Mouse (Mus musculus) hindbrain, embryonic 10.5 days (tissue): ENCODE measurements around the gene 1810010H24Rik. TPM values are rescaled to one million over a fixed set of nuclear protein-coding genes. Genes with fewer than 3 reads are reported as not detected.
"Not testable (repeated sequence)": the region's sequence is repeated elsewhere in the genome, so short reads cannot be mapped to it uniquely, and the experiment has no call there.

Experiments
- DNase-seq: peaks from one replicate; pipeline ENCODE4 v3.0.0-alpha.2; 2017; ENCODE audit warnings: low spot score
- H3K27ac ChIP-seq: fragments of 300-500 bp; sonication (generic); 2 replicates; pipeline ENCODE4 v1.5.1; 2016; ENCODE audit warnings: mild to moderate bottlenecking, moderate library complexity
- H3K27me3 ChIP-seq: fragments of 300-500 bp; sonication (generic); 2 replicates; pipeline ENCODE4 v1.6.1; 2016; ENCODE audit warnings: mild to moderate bottlenecking; ENCODE audit not compliant: poor library complexity, insufficient read depth, severe bottlenecking
- H3K36me3 ChIP-seq: fragments of 300-500 bp; sonication (generic); 2 replicates; pipeline ENCODE4 v1.6.1; 2016; ENCODE audit warnings: mild to moderate bottlenecking, moderate library complexity
- H3K4me1 ChIP-seq: fragments of 300-500 bp; sonication (generic); replicated peaks from 2 replicates; pipeline ENCODE4 v1.6.1; 2016; ENCODE audit warnings: mild to moderate bottlenecking
- H3K4me3 ChIP-seq: fragments of 300-500 bp; sonication (generic); 2 replicates; pipeline ENCODE4 v1.5.1; 2016; ENCODE audit warnings: mild to moderate bottlenecking, moderate library complexity
- H3K9me3 ChIP-seq: fragments of 300-500 bp; sonication (generic); 2 replicates; pipeline ENCODE4 v1.6.1; 2016; ENCODE audit warnings: mild to moderate bottlenecking, moderate library complexity
- WGBS: fragments of 180-500 bp; shearing (Covaris S2); methylation state at CpG from one replicate; pipeline ENCODE4 v1.1.7; 2016; 5-methylcytosine and 5-hydroxymethylcytosine counted together
- polyA plus RNA-seq: library from polyadenylated mRNA; unstranded; fragments of >200 nt; fragmentation: Nextera tagmentation; extraction: Ambion mirVana; gene quantifications from 2 replicates; pipeline ENCODE4 v1.2.1, GENCODE M21; 2016

1810010H24Rik gene
- polyA plus RNA-seq, 1 experiment from 2014 or later, result 2.8 TPM

DNA sequence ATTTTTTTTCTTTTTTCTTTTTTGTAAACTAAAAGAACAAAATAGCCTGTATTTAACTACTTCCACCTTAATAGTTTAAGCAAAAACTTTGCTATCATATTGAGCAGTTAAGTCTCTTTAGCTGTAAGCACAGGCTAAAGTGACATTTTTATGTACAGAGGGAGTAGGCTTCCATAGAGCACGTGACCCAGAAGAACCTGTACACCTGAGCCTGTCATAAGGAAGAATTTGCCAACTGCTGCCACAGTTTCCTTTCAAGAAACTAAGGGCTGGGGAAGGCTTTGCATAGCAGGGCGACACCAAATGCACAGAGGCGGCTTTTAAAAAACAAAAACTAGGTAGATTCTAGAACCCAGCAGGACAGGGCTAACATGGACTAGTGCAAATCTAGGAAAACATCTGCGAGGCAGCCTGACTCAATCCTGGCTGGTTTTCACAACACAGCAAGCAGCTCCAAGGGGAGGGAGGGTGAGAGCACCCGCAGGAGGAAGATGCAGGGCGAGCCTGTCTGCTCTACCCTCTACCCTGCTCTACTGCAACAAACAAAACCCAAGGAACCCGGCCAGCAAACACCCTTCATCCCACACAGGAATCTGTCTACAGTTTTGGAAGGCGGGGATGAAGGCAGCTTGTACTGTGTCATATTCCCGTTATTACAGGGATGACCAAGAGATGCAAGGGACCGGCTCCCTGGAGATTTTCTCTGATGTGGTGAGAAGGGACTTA, 8.8 kb downstream of the 1810010H24Rik start:
- H3K9me3 ChIP-seq, result no peaks in the 10 kb centered on the region
- H3K36me3 ChIP-seq, result peaks cover 45% of the 10 kb centered on the region
- WGBS, result 90% methylated on average over 10 of the region's 10 CpGs
- H3K27me3 ChIP-seq, result peaks cover 13% of the 10 kb centered on the region
- H3K4me3 ChIP-seq, result no peak overlapping the region
- DNase-seq, result no peak
- H3K27ac ChIP-seq, result no peak overlapping the region
- H3K4me1 ChIP-seq, result peaks cover 19% of the 10 kb centered on the region

DNA sequence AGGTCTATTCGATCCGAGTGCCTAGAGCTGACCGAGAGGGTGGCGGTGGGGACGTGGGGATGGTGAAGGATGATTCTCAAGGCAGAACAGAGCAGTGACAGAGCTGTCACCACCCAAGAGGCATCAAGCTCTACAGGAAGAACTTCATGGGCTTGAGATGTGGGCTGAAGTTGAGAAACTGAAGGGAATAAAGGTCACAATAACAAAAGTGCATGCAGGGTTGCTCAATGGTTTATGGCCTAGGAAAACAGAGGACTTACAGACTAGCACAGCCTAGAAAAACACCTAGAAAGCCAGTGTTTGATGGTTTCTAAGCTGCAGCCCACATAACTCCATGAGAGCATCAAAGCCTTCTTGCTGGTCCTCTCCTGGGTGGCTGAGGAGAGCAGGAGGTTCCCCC, 13.9 kb downstream of the 1810010H24Rik start:
- no peak for DNase-seq
- 96% methylated on average over 5 of the region's 5 CpGs for WGBS
- Histone ChIP-seq H3K4me1 (no peaks in the 10 kb centered on the region), H3K27me3 (no peaks in the 10 kb centered on the region), H3K36me3 (peaks cover 92% of the 10 kb centered on the region), H3K9me3 (no peaks in the 10 kb centered on the region), H3K27ac (no peak overlapping the region), H3K4me3 (no peak overlapping the region)

DNA sequence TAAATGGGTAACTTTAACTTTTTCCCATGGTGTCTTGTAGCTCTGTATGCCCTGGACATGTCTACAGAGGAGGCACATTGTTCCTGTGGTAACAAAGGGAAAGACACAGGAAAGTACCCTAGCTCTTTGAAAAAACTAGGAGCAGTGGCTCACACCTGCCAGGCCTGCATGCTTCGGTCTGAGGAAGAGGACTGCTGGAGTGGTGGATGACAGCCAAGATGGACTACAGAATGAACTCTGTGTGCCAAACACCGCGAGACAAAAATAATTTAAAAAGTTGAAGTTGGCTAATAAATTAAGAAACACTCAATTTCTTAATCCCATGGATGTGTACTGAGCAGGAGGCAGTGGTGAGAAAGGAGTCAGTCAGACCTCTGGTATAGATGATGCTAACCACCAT, 15.9 kb downstream of the 1810010H24Rik start:
- Histone ChIP-seq H3K36me3 (peaks cover 96% of the 10 kb centered on the region), H3K9me3 (no peaks in the 10 kb centered on the region), H3K27me3 (no peaks in the 10 kb centered on the region), H3K4me3 (no peak overlapping the region), H3K27ac (no peak overlapping the region), H3K4me1 (no peaks in the 10 kb centered on the region)
- WGBS, result 95% methylated on average over 3 of the region's 3 CpGs
- no peak for DNase-seq

DNA sequence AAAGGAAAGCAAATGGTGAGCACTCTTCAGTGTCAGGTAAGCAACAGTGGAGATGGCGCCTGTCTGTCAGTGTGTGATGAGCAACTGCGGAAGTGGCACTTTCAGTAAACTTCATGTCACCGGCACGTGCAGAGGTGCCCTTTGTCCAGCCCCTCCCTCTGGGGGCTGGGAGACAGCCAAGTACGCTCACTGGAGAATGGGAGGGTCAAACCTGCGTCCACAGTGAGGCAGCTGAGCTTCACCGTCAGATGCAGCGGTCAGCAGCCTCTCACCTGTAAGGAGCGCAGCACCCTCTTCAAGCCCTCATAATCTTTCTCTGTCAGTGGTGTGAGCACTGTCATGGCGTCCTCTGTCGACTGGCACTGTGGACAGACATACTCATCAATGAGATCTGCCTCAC, 17.9 kb downstream of the 1810010H24Rik start:
- Histone ChIP-seq H3K27ac (no peak overlapping the region), H3K9me3 (no peaks in the 10 kb centered on the region), H3K4me1 (no peaks in the 10 kb centered on the region), H3K27me3 (no peaks in the 10 kb centered on the region), H3K36me3 (peaks cover 96% of the 10 kb centered on the region), H3K4me3 (no peak overlapping the region)
- DNase-seq, result no peak
- WGBS, result 95% methylated on average over 11 of the region's 11 CpGs

DNA sequence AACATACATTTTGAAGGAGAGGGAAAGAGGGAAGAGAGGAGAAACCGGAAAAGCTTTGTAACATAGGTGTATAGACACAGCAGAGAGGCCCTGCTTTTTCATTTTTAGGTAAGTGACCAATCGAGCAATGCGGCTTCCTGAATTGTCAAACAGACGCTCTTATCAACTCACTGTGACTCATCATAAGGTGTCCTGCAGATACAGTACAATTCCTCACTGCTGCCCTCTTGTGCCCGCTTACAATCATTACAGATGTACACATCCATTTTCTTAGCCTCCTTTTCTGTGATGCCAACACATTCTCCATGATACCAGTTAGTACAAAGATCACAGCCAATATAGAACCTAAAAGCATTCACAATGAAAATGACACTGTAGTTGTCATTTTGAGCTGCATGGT, 18.8 kb downstream of the 1810010H24Rik start:
- Histone ChIP-seq H3K27me3 (no peaks in the 10 kb centered on the region), H3K4me3 (no peak overlapping the region), H3K4me1 (no peaks in the 10 kb centered on the region), H3K36me3 (peaks cover 86% of the 10 kb centered on the region), H3K9me3 (no peaks in the 10 kb centered on the region), H3K27ac (no peak overlapping the region)
- 65% methylated on average over 5 of the region's 5 CpGs for WGBS
- peak; percentile 42 for DNase-seq

DNA sequence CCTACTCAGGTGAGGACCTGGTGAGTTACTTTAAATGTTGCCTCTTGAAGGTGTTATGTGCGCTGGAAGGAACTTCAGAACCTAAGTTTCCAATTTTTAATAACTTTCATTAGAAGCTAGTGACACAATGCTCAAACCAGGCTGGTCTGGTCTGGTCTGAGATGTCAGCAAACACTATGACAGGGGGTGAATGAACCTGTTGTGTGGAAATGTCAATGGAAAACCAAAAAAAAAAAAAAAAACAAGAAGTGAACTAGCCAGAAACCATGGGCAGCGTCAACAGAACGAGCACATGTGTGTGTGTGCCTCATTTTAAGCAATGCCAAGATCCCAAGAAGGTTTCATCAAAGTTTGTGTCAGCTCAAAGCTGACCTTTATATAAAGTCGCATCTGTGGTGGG, 20.1 kb downstream of the 1810010H24Rik start:
- WGBS, result 95% methylated on average over 4 of the region's 4 CpGs
- no peak for DNase-seq
- no peaks in the 10 kb centered on the region for H3K4me1 ChIP-seq
- H3K27me3 ChIP-seq, result no peaks in the 10 kb centered on the region
- no peak overlapping the region for H3K4me3 ChIP-seq
- H3K36me3 ChIP-seq, result peaks cover 74% of the 10 kb centered on the region
- no peak overlapping the region for H3K27ac ChIP-seq
- no peaks in the 10 kb centered on the region for H3K9me3 ChIP-seq

DNA sequence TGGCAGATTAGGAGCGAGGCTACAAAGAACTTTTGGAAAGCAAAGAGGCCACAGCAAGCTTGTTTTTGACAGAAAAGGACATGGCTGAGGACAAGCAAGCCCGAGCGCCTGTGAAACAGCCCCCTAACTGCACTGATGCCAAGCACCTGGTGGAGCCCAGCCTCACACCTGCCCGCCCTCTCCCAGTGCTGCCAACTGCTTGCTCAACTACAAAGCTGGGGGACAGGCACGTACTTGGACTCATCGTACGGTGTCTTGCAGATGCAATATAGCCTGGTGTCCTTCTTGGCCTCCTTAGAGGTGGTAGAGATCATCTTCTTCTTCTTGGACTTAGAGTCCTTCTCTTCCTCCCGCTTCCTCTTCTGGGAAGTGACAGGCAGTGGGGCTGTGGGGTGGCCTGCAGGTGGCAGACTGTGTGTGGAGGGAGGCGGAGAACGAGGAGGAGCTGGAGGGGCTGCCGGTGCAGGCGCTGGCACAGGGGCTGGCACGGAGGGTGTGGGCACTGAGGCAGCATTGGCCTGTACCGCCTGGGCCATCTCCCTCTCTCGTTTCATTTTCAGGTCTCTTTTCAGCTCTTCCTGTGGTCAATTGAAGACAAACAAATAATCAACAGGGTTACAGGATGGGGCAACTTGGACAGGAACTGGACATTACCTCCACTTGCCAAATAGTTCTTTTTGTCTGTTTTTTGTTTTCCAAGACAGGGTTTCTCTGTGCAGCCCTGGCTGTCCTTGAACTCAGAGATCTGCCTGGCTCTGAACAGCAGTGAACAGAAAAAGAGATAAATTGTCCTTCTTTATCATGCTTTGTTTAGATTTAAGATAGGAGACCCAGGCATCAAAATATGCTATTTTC, 21.5 kb downstream of the 1810010H24Rik start:
- no peak for DNase-seq
- no peaks in the 10 kb centered on the region for H3K27me3 ChIP-seq
- no peaks in the 10 kb centered on the region for H3K4me1 ChIP-seq
- H3K9me3 ChIP-seq, result no peaks in the 10 kb centered on the region
- H3K27ac ChIP-seq, result no peak overlapping the region
- no peak overlapping the region for H3K4me3 ChIP-seq
- WGBS, result 91% methylated on average over 15 of the region's 15 CpGs
- peaks cover 71% of the 10 kb centered on the region for H3K36me3 ChIP-seq

DNA sequence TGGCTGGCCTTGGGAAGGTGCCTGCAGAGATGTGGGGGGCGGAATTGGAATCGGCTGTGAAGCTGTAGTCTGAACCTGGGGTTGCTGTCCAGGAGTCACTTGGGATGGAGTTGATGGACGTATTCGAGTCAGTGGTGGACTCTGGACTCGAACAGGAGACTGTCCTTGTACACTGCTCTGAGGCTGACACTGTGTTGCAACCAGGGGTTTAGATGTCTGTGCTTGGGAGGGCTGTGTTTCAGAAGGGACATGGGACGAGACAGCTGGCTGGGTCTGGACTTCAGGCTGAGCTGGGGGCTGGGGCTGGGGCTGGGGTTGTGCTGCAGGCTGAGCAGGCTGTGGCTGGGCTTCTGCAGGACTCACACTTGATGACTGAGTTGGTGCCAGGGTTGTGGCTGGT, 29.4 kb downstream of the 1810010H24Rik start:
- WGBS, result 94% methylated on average over 6 of the region's 6 CpGs
- DNase-seq, result no peak
- Histone ChIP-seq H3K27me3 (no peaks in the 10 kb centered on the region), H3K4me1 (no peaks in the 10 kb centered on the region), H3K4me3 (no peak overlapping the region), H3K27ac (no peak overlapping the region), H3K9me3 (no peaks in the 10 kb centered on the region), H3K36me3 (peaks cover 90% of the 10 kb centered on the region)

DNA sequence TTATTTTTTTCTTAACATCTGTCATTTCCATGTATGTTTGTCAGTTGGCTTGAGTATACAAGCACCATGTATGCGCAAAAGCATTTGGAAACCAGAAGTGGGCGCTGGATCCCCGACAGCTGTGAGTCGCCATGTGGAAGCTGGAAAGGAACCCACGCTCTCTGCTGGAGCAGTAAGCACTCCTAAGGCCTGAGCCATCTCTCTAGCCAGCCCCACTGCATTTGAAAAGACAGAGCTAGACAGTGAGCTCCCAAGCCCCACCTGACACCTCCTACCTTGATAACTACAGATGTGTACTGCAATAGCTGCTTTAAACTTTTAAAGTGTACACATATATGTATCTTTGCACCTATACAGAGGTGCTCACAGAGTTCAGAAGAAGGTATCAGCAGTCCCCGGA, 31.9 kb downstream of the 1810010H24Rik start:
- Histone ChIP-seq H3K36me3 (peaks cover 100% of the 10 kb centered on the region), H3K27ac (no peak overlapping the region), H3K4me3 (no peak overlapping the region), H3K9me3 (no peaks in the 10 kb centered on the region), H3K27me3 (no peaks in the 10 kb centered on the region), H3K4me1 (no peaks in the 10 kb centered on the region)
- 92% methylated on average over 6 of the region's 6 CpGs for WGBS
- DNase-seq, result no peak

DNA sequence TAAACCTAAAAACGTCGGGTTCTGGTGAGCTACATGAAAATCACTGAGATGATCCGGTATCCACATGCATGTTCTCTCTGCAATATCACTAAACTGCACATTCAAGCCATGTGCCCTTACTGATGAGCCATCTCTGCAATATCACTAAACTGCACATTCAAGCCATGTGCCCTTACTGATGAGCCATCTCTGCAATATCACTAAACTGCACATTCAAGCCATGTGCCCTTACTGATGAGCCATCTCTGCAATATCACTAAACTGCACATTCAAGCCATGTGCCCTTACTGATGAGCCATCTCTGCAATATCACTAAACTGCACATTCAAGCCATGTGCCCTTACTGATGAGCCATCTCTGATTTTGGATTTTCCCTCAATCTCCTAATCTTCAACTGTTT, 34.2 kb downstream of the 1810010H24Rik start:
- not testable (repeated sequence) for H3K9me3 ChIP-seq, H3K4me3 ChIP-seq, DNase-seq, H3K4me1 ChIP-seq, H3K27me3 ChIP-seq, H3K27ac ChIP-seq
- H3K36me3 ChIP-seq, result peaks cover 98% of the 10 kb centered on the region
- 94% methylated on average over 3 of the region's 3 CpGs for WGBS

DNA sequence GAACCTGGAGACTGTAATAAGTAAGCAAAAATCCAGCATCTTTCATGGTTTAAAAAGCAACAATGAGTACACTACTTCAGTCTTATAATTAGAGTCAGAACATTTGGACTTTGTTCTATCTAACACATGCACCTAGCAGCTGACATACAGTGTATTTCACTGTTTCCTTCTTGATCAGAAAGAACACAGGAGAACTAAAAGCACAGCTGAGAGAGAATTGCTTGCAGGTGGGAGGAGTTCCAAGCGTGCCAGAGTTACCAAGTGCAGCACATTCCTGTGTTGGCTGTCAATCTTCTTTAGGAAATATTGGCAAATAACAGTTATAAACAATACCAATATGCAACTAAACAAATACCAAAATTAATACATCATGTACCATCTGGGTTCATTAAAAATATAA, 35.5 kb downstream of the 1810010H24Rik start:
- DNase-seq, result no peak
- no peaks in the 10 kb centered on the region for H3K27me3 ChIP-seq
- no peaks in the 10 kb centered on the region for H3K9me3 ChIP-seq
- no peak overlapping the region for H3K4me3 ChIP-seq
- peaks cover 98% of the 10 kb centered on the region for H3K36me3 ChIP-seq
- 88% methylated on average over 1 of the region's 1 CpGs for WGBS
- no peak overlapping the region for H3K27ac ChIP-seq
- no peaks in the 10 kb centered on the region for H3K4me1 ChIP-seq

DNA sequence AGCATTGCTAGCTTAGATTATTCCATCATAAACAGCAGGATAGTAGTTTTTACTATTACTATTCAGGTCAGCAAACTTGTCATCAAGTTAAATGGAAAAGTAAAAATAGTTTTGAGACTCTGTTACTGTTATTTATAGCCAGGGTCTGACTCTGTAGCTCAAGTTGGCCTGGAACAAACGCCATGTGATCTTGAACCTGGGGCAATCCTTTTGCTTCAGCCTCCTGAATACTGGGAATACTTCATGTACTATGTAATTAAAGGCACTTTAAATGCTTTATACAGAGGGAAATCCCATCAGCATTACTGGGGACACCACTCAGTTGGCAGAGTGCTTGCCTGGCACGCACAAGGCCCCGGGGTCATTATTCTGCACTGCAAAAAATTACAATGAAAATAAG, 37.6 kb downstream of the 1810010H24Rik start:
- Histone ChIP-seq H3K4me1 (no peaks in the 10 kb centered on the region), H3K9me3 (no peaks in the 10 kb centered on the region), H3K27me3 (no peaks in the 10 kb centered on the region), H3K4me3 (no peak overlapping the region), H3K36me3 (peaks cover 98% of the 10 kb centered on the region), H3K27ac (no peak overlapping the region)
- DNase-seq, result no peak
- 96% methylated on average over 3 of the region's 3 CpGs for WGBS

DNA sequence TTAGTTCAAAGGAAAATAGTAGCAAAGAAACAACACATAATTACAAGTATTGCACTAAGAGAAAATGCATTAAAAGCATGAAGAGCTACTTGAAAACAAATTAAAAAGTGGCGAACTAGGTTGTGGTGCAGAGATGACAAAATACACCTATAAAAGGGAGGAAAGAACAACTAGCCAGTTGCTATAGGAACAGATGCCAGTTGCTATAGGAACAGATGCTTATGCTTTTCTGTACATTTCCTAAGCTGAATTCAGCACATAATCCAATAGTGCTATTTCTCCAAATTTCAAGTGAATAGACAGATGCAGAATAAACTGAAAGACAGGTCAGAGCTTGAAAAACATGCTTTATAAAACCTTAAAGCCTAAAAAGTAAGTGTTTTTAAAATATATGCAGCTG, 39.1 kb downstream of the 1810010H24Rik start:
- WGBS, result 95% methylated on average over 1 of the region's 1 CpGs
- Histone ChIP-seq H3K27ac (no peak overlapping the region), H3K27me3 (no peaks in the 10 kb centered on the region), H3K4me1 (no peaks in the 10 kb centered on the region), H3K4me3 (no peak overlapping the region), H3K36me3 (peaks cover 96% of the 10 kb centered on the region), H3K9me3 (no peaks in the 10 kb centered on the region)
- no peak for DNase-seq
